Mouse (Mus musculus): ENCODE data around the gene Pkp4. TPM values are rescaled to one million over a fixed set of nuclear protein-coding genes. Genes with fewer than 3 reads are reported as not detected.

The Pkp4 gene
- total RNA-seq, 2 experiments from 2014 or later, result 199 to 207 TPM

DNA sequence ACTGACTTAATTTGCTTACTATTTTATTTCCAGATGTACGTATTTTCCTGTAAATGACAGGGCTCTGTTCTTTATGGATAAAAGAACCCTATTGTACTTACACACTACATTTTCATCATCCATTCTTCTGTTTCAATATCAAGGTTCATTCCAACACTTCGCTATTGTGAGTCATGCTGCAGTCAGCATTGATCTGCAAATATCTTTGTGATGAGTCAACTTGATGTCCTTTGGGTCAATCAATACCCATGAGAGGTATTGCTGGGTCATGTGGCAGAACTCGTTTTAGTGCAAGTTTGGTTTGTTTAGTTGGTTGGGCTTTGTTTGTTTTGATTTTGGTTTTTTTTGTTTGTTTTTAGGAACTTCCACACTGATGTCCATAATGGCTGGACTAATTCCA is 88.2 kb downstream of the Pkp4 start:
- DNase-seq (ENCODE audit: low spot score in 2 of 2), result no peak
- intact Hi-C loops (cut with DNase I), result no loop called here

DNA sequence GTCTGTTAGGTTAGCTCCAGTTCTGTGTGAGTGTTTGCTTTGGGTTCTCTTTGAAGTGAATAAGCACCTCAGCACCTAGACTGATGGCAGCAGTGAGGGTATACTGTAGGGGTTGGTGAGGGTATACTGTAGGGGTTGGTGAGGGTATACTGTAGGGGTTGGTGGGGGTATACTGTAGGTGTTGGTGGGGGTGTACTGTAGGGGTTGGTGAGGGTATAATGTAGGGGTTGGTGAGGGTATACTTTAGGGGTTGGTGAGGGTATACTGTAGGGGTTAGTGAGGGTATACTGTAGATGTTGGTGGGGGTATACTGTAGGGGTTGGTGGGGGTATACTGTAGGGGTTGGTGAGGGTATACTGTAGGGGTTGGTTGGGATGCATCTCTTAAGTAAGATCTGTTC is 92.2 kb downstream of the Pkp4 start:
- DNase-seq (ENCODE audit: low spot score in 2 of 2), result no peak
- intact Hi-C loops (cut with DNase I), result loop anchor here (5.0 kb wide), 1 partner anchor 56 kb away; no protein-coding TSS in a partner anchor

DNA sequence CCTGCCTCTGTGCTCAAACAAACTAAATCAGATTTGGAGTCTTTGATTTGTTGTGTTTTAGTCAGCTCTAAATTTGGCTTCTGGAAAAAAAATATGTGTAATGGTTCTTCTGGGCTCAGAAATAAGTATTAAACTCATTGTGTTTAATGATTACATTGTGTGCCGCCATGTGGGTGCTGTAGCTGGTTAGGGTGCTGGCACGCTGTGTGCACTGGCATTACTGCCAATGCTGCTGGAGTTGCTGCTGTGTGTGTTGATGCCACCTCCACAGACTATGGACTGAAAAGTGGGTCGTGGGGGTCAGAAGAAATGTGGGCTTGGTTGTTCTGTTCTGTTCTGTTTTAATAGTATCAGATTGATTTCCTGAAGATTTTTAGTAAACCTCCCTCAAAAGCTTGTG is 92.8 kb downstream of the Pkp4 start:
- DNase-seq (ENCODE audit: low spot score in 2 of 2), result no peak

DNA sequence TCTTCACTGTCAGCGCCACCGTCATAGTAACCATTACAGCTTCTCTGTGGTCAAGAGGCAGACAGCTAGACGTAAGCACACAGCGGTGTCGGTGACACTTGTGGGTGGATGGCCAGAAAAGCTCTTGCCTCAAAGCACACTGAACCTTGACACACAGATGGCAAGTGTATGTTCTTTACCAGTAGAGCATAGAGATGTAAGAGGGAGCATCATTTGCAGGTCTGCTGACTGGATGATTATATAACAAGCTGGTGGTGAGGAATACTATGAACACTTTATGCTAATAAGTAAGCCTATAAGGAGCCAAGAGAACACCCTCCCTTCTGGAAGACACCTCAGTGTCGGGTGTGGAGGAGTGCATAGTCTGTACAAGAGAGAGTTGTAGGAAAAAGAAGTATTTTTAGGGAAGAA is 98.2 kb downstream of the Pkp4 start:
- DNase-seq (ENCODE audit: low spot score in 2 of 2), result peak; percentile 49 to 92
- intact Hi-C loops (cut with DNase I), result loop anchor here (1.0 kb wide), 1 partner anchor 27 kb away; no protein-coding TSS in a partner anchor

More for the DNA sequence above, 92.8 kb downstream of the Pkp4 start:
- intact Hi-C loops (cut with DNase I), result loop anchor here (5.0 kb wide), 1 partner anchor 56 kb away; no protein-coding TSS in a partner anchor

DNA sequence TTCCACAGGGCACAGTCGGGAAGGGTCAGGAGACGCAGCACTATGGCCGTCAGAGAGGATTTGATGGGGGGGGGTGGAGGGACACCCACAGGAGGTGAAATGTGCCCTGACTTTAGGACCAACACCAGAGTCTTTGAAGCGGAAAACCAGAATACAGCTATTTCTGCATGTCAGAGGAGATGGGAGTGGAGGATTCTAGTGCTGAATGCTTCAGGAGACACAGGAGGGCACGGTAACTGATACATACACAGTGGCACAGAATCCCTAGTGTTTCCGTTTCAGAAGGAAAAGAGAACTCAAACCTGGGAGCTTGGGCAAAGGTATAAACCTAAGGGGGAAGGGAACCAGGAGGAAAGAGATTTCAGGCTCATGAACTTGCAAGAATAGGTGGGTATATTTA is 98.7 kb downstream of the Pkp4 start:
- intact Hi-C loops (cut with DNase I), result loop anchor here (1.0 kb wide), 1 partner anchor 27 kb away; no protein-coding TSS in a partner anchor
- no peak for DNase-seq (ENCODE audit: low spot score in 2 of 2)

DNA sequence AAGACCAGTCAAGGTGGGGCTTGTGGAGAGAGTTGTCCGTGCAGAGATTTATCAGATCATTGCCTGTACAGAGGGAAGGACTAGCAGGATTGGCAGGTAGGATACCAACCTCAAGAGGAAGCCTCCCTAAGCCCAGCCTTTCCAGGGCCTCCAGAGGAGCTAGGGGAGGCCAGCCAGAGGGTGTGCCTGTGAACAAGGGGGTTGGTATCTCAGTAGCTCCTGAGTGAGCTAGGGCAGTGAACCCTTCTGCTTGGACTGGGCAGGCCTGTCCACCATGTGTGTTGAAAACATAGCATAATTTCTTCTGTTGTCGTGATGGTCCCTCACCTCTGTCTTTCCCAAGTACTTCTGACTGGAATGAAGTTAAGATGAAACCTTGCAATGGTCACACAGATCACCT is 100.6 kb downstream of the Pkp4 start:
- intact Hi-C loops (cut with DNase I), result no loop called here
- no peak for DNase-seq (ENCODE audit: low spot score in 2 of 2)

DNA sequence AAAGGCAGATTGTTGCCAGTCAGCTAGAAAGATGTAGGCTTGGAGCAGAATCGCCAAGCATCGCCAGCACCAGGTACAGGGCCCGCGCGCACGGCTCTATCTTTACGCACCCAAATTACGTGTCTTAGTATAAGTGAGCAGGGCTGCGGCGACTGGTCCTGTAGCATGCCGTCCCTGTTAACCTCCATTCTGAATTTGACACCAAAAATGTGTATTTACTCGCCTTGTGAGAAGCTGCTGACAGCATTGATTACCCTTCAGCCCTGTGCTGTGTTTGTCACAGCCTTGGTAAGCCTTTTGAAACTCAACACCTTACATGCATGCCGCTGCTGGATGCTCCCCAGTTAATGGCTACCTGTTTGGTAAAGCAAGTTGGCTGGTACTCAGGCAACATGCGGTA is 105.8 kb downstream of the Pkp4 start:
- intact Hi-C loops (cut with DNase I), result no loop called here
- no peak for DNase-seq (ENCODE audit: low spot score in 2 of 2)

DNA sequence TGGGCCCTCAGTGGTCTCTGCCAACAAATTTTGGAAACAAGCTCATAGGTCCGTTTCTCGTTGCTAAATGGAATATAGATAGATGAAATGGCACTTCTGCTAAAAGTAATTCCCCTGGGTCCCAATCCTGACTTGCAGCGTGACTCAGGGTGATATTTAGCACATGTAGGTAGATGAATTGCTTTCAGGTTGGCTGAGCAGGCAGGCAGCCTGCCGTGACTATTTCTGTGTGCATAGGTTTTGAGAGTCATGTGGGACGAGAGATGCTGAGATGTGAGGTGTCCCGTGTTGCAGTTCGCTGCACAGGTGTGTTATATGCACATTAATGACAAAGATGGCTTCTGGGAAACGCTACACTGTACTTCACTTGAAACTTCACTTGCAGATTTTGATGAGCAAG is 111.2 kb downstream of the Pkp4 start:
- intact Hi-C loops (cut with DNase I), result no loop called here
- no peak for DNase-seq (ENCODE audit: low spot score in 2 of 2)

DNA sequence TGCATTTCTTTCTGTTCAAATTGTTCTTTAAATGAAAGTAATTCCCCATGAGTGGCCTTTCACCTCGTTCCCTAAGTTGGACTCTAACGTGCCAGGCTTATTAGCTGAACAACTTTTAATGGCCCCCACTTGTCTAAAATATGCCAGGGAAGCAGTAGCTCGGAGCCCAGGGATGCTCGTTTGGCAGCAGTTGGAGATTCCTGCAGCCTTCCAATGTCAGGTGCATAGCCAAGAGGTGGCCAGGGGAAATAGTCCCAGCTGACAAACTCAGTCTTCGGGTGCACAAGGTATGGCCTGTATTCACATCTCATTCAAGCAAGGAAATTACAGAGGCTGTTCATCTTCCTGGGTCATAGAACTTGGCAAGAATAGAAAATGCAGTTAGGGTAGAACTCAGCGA is 112.1 kb downstream of the Pkp4 start:
- no peak for DNase-seq (ENCODE audit: low spot score in 2 of 2)
- intact Hi-C loops (cut with DNase I), result no loop called here

DNA sequence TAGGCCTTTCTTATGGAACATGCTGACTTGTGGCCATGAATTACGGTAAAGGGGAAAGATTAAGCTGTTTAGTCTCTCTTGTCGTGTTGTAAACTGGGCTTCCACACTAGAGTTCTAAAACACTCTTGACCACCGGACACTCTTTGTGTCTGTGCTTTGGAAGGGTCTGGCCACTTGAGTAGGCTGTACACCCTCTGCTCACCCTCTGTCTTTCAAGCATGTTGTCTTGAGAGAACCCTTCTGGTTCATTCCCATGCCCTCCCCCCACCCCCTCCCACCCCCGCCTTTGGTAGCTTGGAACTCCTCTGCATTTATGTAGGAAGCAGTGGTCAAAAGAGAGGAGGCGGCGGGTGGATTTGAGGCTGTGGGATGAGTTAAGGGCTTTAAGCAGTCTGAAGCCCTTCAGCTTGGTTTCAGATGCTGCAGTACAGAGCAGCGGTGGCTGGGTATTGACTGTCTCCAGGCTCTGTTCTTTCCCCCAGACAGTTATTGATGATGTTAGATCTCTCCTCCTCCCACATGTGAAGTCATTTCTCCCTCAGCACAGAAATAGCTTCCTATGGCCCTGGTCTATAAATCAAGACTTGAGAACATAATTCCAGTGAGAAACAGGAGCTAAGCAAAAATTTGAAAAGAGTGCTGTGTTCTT is 120.4 kb downstream of the Pkp4 start:
- no peak for DNase-seq (ENCODE audit: low spot score in 2 of 2)
- intact Hi-C loops (cut with DNase I), result no loop called here

DNA sequence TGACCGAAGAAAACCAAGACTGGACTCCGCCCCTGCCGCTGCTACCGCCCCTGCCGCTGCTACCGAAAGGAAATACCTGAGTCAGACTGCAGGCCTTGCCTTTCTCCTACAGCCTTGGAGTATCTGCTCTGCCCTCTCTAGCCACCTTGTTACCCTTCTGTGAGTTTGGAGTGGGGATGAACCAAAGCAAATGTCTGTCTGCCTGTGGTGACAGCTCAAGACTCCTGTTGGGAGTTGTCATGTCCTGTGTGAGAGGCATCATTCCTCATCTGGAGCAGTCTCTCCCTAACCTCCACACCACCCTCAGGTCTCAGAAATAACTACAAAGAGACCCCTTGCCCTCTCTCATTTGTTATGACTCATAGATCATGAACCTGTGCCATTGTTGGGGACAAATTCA is 122.3 kb downstream of the Pkp4 start:
- DNase-seq (ENCODE audit: low spot score in 2 of 2), result no peak
- intact Hi-C loops (cut with DNase I), result no loop called here

DNA sequence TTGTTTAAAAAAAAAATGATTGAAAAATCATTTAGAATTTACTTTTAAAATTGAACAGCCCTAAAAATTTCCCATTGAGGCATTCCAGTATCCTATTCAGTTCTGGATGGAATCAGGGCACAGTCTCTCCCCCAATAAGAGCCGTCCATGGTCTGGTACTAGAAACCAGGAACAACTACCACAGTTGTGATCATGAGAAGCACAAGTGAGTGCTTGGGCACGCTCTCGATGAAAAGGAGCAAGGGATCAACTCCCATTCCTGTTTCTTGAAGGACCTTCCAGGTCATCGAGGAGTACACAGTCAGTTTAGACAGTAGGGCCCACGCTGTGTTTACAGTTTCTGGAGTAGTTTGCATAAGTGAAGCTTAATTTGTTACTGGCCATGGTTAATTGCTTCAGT is 123.6 kb downstream of the Pkp4 start:
- no peak for DNase-seq (ENCODE audit: low spot score in 2 of 2)
- intact Hi-C loops (cut with DNase I), result no loop called here

DNA sequence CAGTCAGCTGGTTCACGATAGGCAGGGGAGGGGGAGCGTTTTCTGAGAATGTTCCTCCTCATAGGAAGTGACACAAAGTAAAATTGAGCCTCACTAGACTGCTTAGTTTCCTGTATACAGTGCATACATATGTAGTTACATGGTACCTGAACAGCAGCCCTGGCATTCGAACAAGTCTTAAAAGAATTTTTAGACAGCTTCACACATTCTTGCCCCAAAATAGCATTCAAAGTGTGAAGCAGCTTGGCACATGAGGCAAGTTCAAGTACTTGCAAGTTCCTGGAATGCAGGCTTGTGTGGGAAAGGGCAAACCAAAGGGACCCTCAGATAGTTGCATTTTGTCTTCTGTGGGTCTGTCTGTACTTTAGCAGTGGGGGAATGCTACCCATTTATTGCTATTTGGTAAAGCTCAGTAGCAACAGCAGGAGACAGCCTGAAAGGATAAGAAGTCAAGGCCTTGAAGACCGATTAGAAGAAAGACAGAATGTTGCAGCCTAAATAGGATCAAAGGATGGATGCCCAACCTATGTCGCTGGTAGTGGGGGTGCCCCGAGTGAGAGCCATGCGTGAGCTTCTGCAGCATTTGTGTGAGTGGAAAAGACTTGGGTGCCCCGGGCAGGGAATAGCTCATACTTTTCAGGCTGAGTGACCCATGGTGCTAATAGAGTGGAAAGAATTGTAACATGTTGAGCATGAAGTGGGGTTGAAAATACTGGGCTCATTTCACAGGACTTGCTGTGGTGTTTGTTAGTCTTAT is 124.3 kb downstream of the Pkp4 start:
- DNase-seq (ENCODE audit: low spot score in 2 of 2), result no peak
- intact Hi-C loops (cut with DNase I), result loop anchor here (5.0 kb wide), 1 partner anchor 123 kb away; the partner anchor contains the start of genes Ccdc148 and Pkp4

DNA sequence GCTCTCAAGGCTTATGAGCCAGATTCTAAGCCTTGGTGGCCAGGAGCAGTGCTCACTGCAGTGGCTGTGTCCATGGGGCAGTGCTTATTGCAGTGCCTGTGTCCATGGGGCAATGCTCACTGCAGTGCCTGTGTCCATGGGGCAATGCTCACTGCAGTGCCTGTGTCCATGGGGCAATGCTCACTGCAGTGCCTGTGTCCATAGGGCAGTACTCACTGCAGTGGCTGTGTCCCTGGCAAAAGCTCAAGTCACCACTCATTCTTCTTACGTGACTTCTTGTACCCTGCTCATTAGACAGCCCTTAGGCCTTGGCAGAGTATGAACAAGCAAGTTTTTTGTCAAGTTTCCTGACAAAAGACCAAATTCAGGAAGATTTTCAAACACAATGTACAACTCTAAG is 124.9 kb downstream of the Pkp4 start:
- no peak for DNase-seq (ENCODE audit: low spot score in 2 of 2)
- intact Hi-C loops (cut with DNase I), result loop anchor here (5.0 kb wide), 1 partner anchor 123 kb away; the partner anchor contains the start of genes Ccdc148 and Pkp4

DNA sequence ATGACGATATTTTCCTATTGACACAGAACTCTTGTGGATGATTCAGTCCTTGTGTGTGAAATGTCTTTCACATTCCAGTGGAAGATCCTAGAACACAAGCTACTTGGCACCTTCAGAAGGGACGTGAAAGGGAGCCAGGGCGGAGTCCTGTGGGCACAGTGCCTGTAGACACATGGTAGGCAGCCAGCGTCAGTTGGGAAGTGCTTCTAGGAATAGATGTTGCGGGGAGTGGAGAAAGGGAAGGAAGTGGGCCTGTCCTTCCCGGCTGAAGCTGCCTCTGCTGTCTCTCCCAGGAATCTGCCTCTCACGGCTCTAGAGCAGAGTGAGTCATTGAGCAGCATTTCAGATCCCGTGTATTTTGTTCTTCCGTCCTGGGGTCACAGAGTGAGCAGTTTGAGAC is 125.6 kb downstream of the Pkp4 start:
- intact Hi-C loops (cut with DNase I), result loop anchor here (1.0 to 5.0 kb wide), 2 partner anchors 27 to 124 kb away; partner anchors contain the start of genes Ccdc148 and Pkp4
- peak; percentile 65 to 95 for DNase-seq (ENCODE audit: low spot score in 2 of 2)

DNA sequence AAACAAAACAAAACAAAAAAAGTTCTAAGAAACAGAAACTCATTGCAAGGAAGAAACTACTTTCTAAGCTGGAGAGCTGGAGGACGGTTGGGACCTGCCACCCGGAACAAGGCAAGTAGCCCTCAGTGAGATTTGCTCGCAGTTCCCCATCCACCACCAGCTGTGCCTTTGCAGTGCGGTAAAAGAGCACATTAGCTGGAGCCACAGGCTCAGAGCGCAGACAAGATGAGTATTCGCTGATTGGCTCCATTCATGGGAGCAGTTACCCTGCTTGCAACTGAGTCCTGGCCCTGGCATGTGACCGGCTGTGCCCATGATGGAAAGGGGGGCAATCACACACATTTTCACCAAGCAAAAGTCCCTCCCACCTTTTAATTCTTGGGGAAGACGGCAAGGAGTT is 127.0 kb downstream of the Pkp4 start:
- intact Hi-C loops (cut with DNase I), result loop anchor here (5.0 kb wide), 1 partner anchor 125 kb away; the partner anchor contains the start of genes Ccdc148 and Pkp4
- DNase-seq (ENCODE audit: low spot score in 2 of 2), result no peak

DNA sequence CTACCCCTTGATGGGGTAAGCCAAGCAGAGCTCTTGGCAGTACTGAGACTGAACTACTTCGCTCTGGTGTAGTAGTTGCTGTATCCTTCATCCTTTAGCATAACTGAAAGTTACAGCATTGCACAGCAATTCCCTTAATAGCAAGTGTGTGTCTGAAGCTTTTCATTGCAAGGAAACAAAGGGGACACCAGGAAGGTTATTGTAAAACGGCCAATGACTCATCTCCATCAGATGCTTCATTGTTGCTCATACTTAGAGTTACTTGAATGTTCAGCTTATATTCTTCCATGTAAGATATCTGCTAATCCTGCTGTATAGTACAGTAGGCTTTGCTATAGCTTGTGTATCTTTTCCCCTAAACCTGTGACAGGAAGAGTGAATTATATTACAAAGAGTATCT is 128.8 kb downstream of the Pkp4 start:
- intact Hi-C loops (cut with DNase I), result loop anchor here (5.0 kb wide), 1 partner anchor 127 kb away; the partner anchor contains the start of genes Ccdc148 and Pkp4
- no peak for DNase-seq (ENCODE audit: low spot score in 2 of 2)

DNA sequence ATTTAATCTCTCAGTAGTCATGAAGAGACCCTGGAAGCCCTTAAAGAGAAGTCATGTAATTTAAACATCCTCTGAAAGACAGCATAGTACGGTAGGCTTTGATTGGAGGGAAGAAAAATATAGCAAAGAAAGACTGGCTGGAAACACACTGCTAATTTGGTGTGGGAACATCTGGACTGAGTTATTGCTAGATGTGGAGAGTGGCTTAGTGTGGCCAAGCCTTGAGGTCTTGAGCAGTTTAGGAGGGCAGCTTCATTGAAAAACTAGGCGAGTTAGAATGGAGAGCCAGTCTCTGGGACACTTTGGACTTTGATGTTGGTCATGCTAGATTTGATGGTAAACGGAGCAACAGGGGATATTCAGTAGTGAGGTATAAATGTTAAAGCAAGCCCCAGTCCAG is 129.7 kb downstream of the Pkp4 start:
- DNase-seq (ENCODE audit: low spot score in 2 of 2), result no peak
- intact Hi-C loops (cut with DNase I), result no loop called here

DNA sequence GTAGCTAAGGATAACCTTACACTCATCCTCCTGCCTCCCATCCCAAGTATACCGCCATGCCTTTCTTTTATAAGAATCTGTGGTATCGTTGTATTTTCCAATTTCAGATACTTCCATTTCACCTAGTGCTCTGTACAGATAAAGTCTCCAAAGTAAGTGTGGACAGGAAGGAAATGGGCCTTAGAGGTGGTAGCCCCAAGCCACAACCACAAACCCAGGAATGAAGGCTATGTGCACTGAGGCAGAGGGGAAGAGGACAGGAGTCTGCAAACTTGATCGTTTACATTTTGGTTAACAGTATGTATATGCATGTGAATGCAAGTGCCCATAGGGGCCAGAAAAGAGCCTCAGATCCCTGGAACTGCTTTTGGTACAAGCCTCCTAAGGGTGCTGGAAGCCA is 139.2 kb downstream of the Pkp4 start:
- DNase-seq (ENCODE audit: low spot score in 2 of 2), result no peak
- intact Hi-C loops (cut with DNase I), result loop anchor here (5.0 to 10.0 kb wide), 2 partner anchors 138 to 565 kb away; partner anchors contain the start of genes Ccdc148 and Pkp4

DNA sequence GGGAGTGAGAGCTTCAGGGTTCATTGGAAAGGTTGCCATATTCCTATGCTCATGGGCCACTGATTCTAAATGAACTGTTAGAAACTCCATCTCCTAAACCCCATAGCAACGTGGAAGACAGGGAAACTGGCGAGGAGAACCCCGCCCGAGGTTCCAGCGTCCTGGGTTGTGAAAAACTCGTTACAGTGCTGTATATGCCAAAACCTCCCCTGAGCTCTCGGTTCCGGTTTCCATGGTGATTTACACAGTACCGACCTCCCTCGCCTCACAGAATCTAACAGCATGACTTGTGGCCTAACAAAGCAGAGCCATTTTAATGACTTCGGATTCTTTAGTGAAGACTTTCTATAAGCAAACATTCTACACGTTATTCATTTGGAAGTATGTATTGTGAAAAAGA is 141.0 kb downstream of the Pkp4 start:
- peak; percentile 20 to 33 for DNase-seq (ENCODE audit: low spot score in 2 of 2)
- intact Hi-C loops (cut with DNase I), result loop anchor here (5.0 to 10.0 kb wide), 2 partner anchors 139 to 567 kb away; partner anchors contain the start of genes Ccdc148 and Pkp4

All from left cerebral cortex, postnatal 25 days (tissue).